Mouse (Mus musculus) ZHBTc4 (cell line): ENCODE measurements around the gene Osbpl6.
A peak's percentile ranks its signal among the peaks of the same experiment; 100 is the strongest.

ENCODE experiments used
- DNase-seq: peaks from one replicate; pipeline ENCODE4 v3.0.0-alpha.2; 2011; ENCODE audit warnings: low read depth, low spot score

Gene Osbpl6

DNA sequence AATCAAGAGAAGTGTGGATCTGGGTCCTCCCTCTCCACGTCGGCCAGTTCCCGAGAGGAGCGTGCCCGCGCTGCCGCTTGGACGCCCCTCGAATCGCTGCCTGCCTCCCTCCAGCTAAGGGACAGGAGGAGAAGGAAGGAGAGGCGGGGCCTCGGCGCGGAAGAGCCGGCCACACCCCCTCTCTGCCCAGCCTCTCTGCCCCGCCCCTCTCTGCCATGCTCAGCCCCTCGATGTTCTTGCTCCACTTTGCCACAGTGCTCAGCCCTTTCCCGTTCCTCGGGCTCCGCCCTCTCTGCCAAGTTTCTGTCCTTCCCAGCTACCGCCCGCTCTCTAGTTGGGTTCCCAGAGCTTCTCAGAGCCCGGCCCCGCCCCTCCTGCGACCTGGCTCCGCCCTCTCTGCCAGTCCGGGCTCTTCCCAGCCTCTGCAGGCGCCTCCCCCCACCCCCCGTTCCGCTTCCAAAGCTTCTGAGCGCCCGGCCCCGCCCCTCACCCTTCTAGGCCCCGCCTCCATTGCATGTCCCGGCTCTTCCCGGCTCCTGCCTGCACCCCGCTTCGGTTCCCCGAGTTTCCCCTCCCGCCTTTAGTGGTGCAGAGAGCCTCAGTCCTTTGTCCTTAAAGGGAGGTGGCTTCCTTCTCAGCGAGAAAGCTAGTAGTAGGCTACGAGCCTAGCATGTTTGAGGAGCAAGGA, 241.7 kb downstream of the Osbpl6 start, which contains the start of the genes Prkra and Pjvk:
Prkra (minus strand) TSS at position 133 of the 688 bp plus-strand sequence.
Pjvk (plus strand) TSS at position 594 of the 688 bp plus-strand sequence.
- DNase-seq, result peak; percentile 99

DNA sequence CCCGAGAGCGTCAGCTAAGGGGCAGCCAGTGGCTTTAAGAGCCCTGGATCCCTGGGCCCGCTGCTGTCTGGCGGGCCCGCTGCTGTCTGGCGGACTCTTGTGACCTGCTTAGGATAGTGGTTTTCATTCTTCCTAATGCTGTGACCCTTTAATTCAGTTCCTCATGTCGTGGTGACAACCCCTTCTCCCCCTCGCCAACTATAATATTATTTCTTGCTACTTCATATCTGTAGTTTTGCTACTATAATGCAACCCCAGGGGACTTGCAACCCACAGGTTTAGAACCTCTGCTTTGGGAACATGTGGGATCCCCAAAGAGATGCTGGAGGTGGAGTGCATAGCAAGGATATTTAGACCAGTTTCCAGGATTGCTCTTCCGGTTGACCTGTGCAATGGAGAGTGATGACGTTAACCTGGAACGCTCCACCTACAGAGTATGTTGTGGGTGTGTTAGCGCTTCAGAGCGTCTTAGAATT, 242.4 kb downstream of the Osbpl6 start:
- DNase-seq, result peak; percentile 41
